Mouse (Mus musculus): ENCODE results near the gene Rpp25.

Gene Rpp25

GRCm38 (mm10) chr9:57521056-57521911, 17.5 kb downstream of the Rpp25 start, which contains the start of gene Cox5a:
Gene Cox5a (plus strand): TSS chr9:57521274.
- DNase-seq (ENCODE audit: low spot score) = peak; percentile 89

- DNase-seq (ENCODE audit: low spot score) = no peak
Observed at GRCm38 (mm10) chr9:57522114-57522860, 18.5 kb downstream of the Rpp25 start.

GRCm38 (mm10) chr9:57522861-57523246, 19.0 kb downstream of the Rpp25 start:
- DNase-seq (ENCODE audit: low spot score) = no peak

- DNase-seq (ENCODE audit: low spot score) = peak; percentile 65
Observed at GRCm38 (mm10) chr9:57523754-57524153, 19.9 kb downstream of the Rpp25 start.

- no peak for DNase-seq (ENCODE audit: low spot score)
Observed at GRCm38 (mm10) chr9:57524439-57524838, 20.6 kb downstream of the Rpp25 start.

GRCm38 (mm10) chr9:57525516-57525915, 21.7 kb downstream of the Rpp25 start:
- DNase-seq (ENCODE audit: low spot score) = no peak

- no peak for DNase-seq (ENCODE audit: low spot score)
Observed at GRCm38 (mm10) chr9:57526435-57526834, 22.6 kb downstream of the Rpp25 start.

- no peak for DNase-seq (ENCODE audit: low spot score)
Observed at GRCm38 (mm10) chr9:57531946-57532345, 28.1 kb downstream of the Rpp25 start.

- no peak for DNase-seq (ENCODE audit: low spot score)
Observed at GRCm38 (mm10) chr9:57536362-57536761, 32.5 kb downstream of the Rpp25 start.

- DNase-seq (ENCODE audit: low spot score) = peak; percentile 83
Observed at GRCm38 (mm10) chr9:57537044-57537727, 33.4 kb downstream of the Rpp25 start, which contains the start of gene Fam219b. Gene Fam219b (plus strand): TSS chr9:57537528.

GRCm38 (mm10) chr9:57537728-57538181, 33.9 kb downstream of the Rpp25 start:
- no peak for DNase-seq (ENCODE audit: low spot score)

GRCm38 (mm10) chr9:57539550-57539949, 35.7 kb downstream of the Rpp25 start:
- no peak for DNase-seq (ENCODE audit: low spot score)

GRCm38 (mm10) chr9:57541312-57541711, 37.5 kb downstream of the Rpp25 start:
- peak; percentile 63 for DNase-seq (ENCODE audit: low spot score)

GRCm38 (mm10) chr9:57543951-57544350, 40.1 kb downstream of the Rpp25 start:
- no peak for DNase-seq (ENCODE audit: low spot score)

GRCm38 (mm10) chr9:57547287-57547686, 43.5 kb downstream of the Rpp25 start:
- DNase-seq (ENCODE audit: low spot score) = no peak

GRCm38 (mm10) chr9:57547869-57548268, 44.0 kb downstream of the Rpp25 start:
- DNase-seq (ENCODE audit: low spot score) = no peak

- no peak for DNase-seq (ENCODE audit: low spot score)
Observed at GRCm38 (mm10) chr9:57549186-57549585, 45.4 kb downstream of the Rpp25 start.

- no peak for DNase-seq (ENCODE audit: low spot score)
Observed at GRCm38 (mm10) chr9:57550126-57550862, 46.5 kb downstream of the Rpp25 start.

- DNase-seq (ENCODE audit: low spot score) = no peak
Observed at GRCm38 (mm10) chr9:57552139-57552887, 48.5 kb downstream of the Rpp25 start, which contains the start of gene Mpi. Gene Mpi (minus strand): TSS chr9:57552763.

- DNase-seq (ENCODE audit: low spot score) = no peak
Observed at GRCm38 (mm10) chr9:57553119-57553518, 49.3 kb downstream of the Rpp25 start.

- no peak for DNase-seq (ENCODE audit: low spot score)
Observed at GRCm38 (mm10) chr9:57554753-57555152, 50.9 kb downstream of the Rpp25 start.
